Mouse (Mus musculus) lung, adult 2 months (tissue): ENCODE results near the gene Podxl.

ENCODE experiments used
- CTCF ChIP-seq: fragments of 200-500 bp; IDR thresholded peaks from 2 replicates; pipeline ENCODE4 v1.5.1; 2011; ENCODE audit warnings: mild to moderate bottlenecking, low read length, control low read depth; ENCODE audit not compliant: insufficient read depth
- POLR2A ChIP-seq: fragments of 200-500 bp; IDR thresholded peaks from 2 replicates; pipeline ENCODE4 v1.6.1; 2011; ENCODE audit warnings: low read depth, mild to moderate bottlenecking, control low read depth, low read length, borderline replicate concordance; ENCODE audit errors: extremely low read depth

DNA sequence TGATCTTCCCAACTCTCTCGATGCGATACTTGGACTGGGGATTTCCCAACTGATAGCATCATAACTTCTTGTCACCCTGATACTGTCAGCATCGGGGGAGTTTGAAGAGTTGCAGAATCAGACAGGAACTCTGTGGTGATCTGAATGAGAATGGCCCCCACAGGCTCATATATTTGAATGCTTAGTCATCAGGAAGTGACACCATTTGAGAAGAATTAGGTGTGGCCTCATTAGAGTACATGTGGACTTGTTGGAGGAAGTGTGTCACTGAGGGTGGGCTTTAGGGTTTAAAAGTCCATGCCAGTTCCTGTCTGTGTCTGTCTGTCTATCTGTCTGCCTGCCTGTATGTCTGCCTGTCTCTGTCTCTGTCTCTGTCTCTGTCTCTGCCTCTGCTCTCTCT lies 31.9 kb downstream of the Podxl start:
- TF ChIP-seq POLR2A (no peak), CTCF (no peak)
